Mouse (Mus musculus) macrophage (primary cell): ENCODE measurements at regions not wholly inside any gene's neighbourhood (a gene's known extent, or its start where the extent isn't known, plus 50 kb on each side); places are given as distances from the start of the nearest gene placed in this dataset.

ENCODE experiments used
- H3K27ac ChIP-seq: fragments of 350-480 bp; formaldehyde crosslinking; 2 replicates; pipeline ENCODE4 v1.9.0; 2021
- H3K36me3 ChIP-seq: fragments of 350-480 bp; formaldehyde crosslinking; 2 replicates; pipeline ENCODE4 v1.9.0; 2021; ENCODE audit errors: inconsistent target
- H3K4me3 ChIP-seq: fragments of 350-480 bp; formaldehyde crosslinking; 2 replicates; pipeline ENCODE4 v1.9.0; 2021; ENCODE audit errors: inconsistent target
- H3K79me2 ChIP-seq: fragments of 350-480 bp; formaldehyde crosslinking; 2 replicates; pipeline ENCODE4 v1.9.0; 2021; ENCODE audit errors: inconsistent target
- WGBS: methylation state at CpG from one replicate; pipeline ENCODE4 v1.1.7; 2026; ENCODE audit warnings: inconsistent platforms; ENCODE audit not compliant: missing documents; 5-methylcytosine and 5-hydroxymethylcytosine counted together

DNA sequence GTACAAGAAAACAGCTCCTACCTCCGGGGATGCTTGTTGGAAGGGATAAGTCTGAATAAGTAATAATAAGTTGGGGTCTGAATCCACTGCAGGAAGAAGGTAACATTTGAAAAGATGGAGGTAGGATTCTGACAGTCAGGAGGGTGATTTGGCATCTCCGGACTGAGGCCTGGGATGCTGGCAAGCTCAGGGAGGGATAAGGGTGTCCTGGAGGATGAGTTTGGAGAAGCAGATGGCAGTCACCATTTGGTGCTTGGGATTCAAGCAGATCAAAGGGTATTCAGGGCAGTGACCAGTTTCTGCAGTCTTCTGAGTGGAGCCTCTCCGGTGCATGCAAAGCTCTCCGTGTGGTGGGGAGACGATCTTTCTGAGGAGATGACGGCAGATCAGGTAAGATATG lies 62.9 kb upstream of the Gm2310 start:
- WGBS = 100% methylated on average over 6 of the region's 6 CpGs
- Histone ChIP-seq H3K27ac (no peak overlapping the region), H3K4me3 (no peak overlapping the region), H3K79me2 (no peaks in the 10 kb centered on the region), H3K36me3 (no peaks in the 10 kb centered on the region)

DNA sequence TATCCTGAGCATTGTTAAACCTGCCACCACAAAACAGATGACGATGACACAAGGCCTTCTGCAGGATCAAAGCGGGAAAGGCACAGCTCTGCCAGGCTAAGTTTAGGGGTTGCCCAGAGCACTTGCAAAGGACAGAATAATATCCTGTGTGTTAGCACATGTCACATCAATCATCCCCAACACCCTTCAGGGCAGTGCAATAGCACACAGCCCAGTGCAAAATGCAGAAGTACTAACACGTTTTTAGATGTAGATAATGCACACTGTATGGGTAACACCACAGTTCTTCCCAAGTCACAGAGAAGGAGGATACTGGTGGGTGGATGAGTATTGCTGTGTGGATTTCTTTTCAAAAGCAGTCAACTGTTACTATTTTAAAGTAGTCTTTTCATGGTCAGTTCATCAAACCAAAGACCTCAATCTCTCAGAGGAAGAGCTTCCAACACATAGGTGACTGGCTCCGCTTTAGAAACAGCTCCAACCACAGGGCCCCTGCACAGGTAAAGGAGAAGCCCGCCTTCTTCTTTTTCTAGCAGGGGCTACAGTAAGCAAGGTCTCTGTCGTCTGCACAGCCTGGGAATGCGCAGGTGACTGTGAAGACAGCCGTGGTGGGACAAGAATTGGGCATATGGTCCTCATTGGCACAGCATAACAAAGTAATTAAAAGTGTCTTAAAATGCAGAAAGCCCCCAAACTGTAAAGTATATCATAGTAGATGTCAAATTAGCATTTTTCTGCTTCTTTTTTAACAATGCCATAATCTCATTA lies 61.6 kb upstream of the Gm2310 start:
- Histone ChIP-seq H3K4me3 (no peak overlapping the region), H3K36me3 (no peaks in the 10 kb centered on the region), H3K79me2 (no peaks in the 10 kb centered on the region), H3K27ac (no peak overlapping the region)
- 26% methylated on average over 8 of the region's 8 CpGs for WGBS

DNA sequence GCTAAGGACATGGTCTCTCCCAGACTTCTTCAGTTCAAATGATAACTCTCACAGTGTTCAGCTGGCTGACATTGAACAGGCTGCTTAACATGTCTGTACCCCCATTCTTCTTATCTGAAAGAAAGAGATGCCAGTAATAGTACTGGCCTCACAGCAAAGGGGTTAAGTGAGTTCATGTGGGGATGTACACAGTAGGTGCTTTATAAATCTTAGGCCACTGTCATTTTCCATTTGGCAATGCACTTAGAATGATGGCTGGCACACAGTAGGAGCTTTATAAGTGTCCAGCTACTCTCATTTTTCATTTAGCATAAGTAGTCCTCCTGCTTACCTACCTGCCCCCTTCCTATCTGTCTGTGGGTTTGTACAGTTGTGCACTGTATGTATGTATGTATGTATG lies 60.3 kb upstream of the Gm2310 start:
- no peak overlapping the region for H3K27ac ChIP-seq
- no peaks in the 10 kb centered on the region for H3K79me2 ChIP-seq
- no peak overlapping the region for H3K4me3 ChIP-seq
- H3K36me3 ChIP-seq = no peaks in the 10 kb centered on the region

DNA sequence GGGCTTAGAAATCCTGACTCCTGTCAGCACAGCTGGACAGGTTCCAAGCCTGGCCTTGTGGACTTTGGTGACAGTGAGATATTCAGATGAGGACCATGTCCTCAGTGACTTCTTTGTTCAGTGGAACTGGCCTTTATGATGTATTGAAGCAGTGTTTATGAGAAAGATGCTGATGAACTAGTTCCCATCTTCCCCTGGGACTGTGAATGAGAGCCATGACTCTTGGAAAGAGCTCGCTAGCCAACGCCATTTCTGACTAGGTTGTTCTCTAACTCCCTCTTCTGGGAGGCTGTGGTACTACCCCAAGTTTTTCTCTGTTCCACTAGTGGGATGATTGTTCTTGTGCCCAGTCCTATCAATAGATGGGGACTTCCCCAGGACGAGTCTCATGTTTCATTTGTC lies 57.7 kb upstream of the Gm2310 start:
- 39% methylated on average over 3 of the region's 3 CpGs for WGBS
- no peaks in the 10 kb centered on the region for H3K36me3 ChIP-seq
- H3K27ac ChIP-seq = no peak overlapping the region
- no peak overlapping the region for H3K4me3 ChIP-seq
- H3K79me2 ChIP-seq = no peaks in the 10 kb centered on the region

DNA sequence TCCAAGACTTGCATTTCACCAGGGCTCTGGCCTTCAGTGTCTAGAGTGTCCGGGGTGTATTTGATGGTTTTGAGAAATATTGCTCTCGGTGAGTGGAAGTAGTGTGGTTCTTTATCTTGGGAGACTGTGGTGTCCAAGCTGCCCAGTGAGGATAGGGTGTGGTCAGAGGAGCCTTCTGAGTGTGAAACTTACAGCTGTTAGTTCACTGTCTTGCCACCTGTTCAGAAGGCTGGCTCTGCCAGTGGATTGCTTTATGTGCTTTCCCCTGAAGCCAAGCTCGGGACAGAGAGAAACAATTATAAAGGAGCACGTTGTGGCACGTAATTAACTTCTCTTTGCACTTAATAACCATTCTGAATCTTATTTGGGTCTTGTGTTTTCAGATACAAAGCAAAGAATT lies 57.2 kb upstream of the Gm2310 start:
- Histone ChIP-seq H3K27ac (no peak overlapping the region), H3K36me3 (no peaks in the 10 kb centered on the region), H3K4me3 (no peak overlapping the region), H3K79me2 (no peaks in the 10 kb centered on the region)
- WGBS = 83% methylated on average over 5 of the region's 5 CpGs

DNA sequence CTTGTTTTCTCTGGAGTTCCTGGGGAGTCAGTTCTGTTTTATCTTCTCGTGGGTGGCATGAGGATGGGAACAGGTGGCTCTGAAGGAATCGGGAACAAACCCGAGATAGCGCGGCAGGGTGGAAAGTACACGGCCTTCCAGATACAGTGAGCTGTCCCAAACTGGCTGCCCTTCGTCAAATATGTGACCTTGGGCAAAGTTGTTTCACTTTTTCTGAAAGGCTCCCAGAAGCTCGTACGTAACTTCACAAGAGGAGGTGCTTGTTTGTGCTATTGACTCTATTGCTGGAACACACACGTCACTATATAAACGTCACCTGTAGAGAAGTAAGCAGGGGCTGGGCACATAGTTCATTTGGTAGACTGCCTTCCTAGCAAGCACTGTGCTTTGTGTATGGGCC lies 49.9 kb upstream of the Gm2310 start:
- WGBS = 4% methylated on average over 11 of the region's 11 CpGs
- H3K79me2 ChIP-seq = no peaks in the 10 kb centered on the region
- no peaks in the 10 kb centered on the region for H3K36me3 ChIP-seq
- H3K4me3 ChIP-seq = peak overlapping the region; percentile 67
- no peak overlapping the region for H3K27ac ChIP-seq
